Mouse (Mus musculus): ENCODE data around the gene Arhgap29.

- no peak for TF ChIP-seq CTCF (IDR thresholded peaks at IDR 0.05; ENCODE audit: borderline replicate concordance, control insufficient read depth, extremely low read depth, insufficient read depth, low read length, poor library complexity)
- no peak for TF ChIP-seq POLR2A (IDR thresholded peaks at IDR 0.05; ENCODE audit: control insufficient read depth, extremely low read depth, insufficient read depth, low read length, poor library complexity)
Observed at GRCm38 (mm10) chr3:122012464-122012863, 60.1 kb downstream of the Arhgap29 start.
